Mouse (Mus musculus): ENCODE measurements around the gene Clec4e. TPM values are rescaled to one million over a fixed set of nuclear protein-coding genes. Genes with fewer than 3 reads are reported as not detected.

Gene Clec4e
- 0.13 TPM in 1 of 2 replicates, not detected in the other for polyA plus RNA-seq (2012; ENCODE audit: low replicate concordance)

DNA sequence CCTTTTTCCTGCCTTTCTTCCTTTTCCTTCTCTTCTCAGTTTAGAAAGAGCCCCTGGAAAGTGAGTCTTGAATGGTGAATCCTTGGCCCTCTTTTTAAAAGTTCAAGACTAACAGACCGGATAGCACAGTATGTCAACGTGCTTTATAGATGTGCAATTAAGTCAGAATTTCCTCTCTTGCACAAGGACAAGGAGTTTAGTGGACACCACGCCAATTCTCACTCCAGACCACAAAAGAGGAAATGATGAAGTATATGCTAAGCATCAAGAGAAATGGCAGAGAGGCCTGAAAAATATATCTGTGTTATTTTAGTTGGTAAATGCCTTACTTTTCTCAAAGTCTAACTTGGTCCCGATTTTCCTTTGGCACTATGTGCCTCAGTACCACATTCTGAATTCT, at the start of gene Clec4e:
TSS of gene Clec4e (minus strand) at position 118 of the 400 bp plus-strand sequence.

DNA sequence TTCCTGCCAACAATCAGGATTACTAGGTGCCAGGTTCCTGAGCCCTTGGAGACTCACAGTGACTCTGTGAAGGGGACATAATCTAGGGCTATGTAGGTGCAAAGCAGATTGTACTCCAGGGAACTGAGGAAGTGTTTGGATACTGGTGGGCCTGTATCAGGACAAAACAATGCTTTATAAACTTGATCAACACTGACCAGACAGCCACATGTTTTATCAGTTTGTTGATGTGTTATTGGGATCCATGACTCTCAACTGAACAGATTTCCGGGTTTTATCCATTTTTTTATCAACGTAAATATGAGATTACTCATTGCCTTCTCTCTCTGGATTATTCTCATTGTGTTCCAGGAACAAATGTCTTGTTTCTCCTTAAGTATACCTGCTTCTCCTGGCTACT, 18.4 kb upstream of the Clec4e start, which contains the start of gene Vmn2r19:
TSS of gene Vmn2r19 (plus strand) at position 301 of the 400 bp plus-strand sequence.

DNA sequence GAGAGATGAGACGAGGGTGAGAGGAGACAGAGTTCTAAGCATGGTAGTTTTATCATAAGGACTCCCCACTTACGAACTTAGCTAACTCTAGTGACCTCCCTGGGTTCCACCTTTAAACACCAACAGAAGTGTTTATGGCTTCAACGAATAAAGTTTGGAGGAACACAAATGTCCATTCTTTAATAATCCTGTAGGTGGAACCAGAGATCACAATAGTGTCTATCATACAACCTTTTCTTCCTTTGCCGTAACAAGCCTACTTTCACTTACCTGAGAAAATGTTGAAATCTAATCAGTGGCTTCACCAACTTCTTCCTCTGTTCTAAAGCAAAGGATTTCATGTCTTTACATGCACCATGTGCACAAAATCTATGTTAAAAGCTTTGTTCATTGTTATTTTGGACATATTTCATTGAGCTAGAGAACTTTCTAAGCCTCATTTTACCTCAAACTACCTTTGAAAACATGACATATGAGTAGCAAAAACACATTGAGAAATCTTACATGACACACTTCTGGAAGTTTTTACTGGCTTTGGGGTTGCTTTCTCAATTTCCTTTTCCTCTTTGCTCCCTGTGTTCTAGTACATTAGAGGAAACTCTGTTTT, 28.0 kb downstream of the Clec4e start, which contains the start of gene Clec4d:
TSS of gene Clec4d (plus strand) at position 557 of the 607 bp plus-strand sequence.

Other genes with a start within 250 kb of the Clec4e start
- not detected in 2 replicates for gene Clec4b1, start 239.9 kb downstream of the Clec4e start, polyA plus RNA-seq (2012; ENCODE audit: low replicate concordance)
- 2.3 and 3.5 TPM in 2 replicates for gene Clec4a2, start 183.4 kb downstream of the Clec4e start, polyA plus RNA-seq (2012; ENCODE audit: low replicate concordance)
- gene Clec4b2, start 117.0 kb downstream of the Clec4e start, polyA plus RNA-seq (2012; ENCODE audit: low replicate concordance), result not detected in 2 replicates
- 2.4 TPM in 1 of 2 replicates, not detected in the other for gene Clec4n, start 60.0 kb downstream of the Clec4e start, polyA plus RNA-seq (2012; ENCODE audit: low replicate concordance)
- 0.14 TPM in 1 of 2 replicates, not detected in the other for gene Clec4d, start 27.8 kb downstream of the Clec4e start, polyA plus RNA-seq (2012; ENCODE audit: low replicate concordance)
- not detected in 2 replicates for gene Vmn2r19, start 18.5 kb upstream of the Clec4e start, polyA plus RNA-seq (2012; ENCODE audit: low replicate concordance)
- gene Vmn2r20, start 128.2 kb upstream of the Clec4e start, polyA plus RNA-seq (2012; ENCODE audit: low replicate concordance), result 0.01 TPM in 1 of 2 replicates, not detected in the other
- gene Vmn2r21, start 243.5 kb upstream of the Clec4e start, polyA plus RNA-seq (2012; ENCODE audit: low replicate concordance), result not detected in 2 replicates

All from leukemia stem cell, adult 10-12 weeks (primary cell).